Mouse (Mus musculus) lung, postnatal 14 days (tissue): ENCODE measurements around the gene Pik3cd.
"Not testable (repeated sequence)": the region's sequence is repeated elsewhere in the genome, so short reads cannot be mapped to it uniquely, and the experiment has no call there.

ENCODE experiments used
- DNase-seq: peaks from one replicate; pipeline ENCODE4 v3.0.0; 2021

Pik3cd gene

DNA sequence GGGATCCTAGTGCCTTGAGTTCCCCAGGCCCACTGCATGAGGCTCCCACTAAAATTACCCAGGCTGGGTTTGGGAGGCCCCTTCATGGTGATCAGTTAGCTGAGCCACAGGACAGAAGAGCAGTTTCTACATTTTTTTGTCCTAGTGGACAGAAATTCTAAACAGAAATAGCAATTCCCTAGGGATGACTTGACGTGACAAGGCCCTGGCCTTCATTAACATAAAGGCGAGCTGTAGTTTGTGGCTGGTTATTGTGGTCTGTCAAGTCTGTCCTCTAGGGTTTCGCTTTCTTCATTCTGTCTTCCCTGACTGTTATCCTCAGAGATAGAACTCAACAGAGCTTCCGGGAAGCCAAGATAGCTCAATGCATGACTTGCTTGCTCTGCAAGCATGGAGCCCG, 60.4 kb downstream of the Pik3cd start:
- no peak for DNase-seq

DNA sequence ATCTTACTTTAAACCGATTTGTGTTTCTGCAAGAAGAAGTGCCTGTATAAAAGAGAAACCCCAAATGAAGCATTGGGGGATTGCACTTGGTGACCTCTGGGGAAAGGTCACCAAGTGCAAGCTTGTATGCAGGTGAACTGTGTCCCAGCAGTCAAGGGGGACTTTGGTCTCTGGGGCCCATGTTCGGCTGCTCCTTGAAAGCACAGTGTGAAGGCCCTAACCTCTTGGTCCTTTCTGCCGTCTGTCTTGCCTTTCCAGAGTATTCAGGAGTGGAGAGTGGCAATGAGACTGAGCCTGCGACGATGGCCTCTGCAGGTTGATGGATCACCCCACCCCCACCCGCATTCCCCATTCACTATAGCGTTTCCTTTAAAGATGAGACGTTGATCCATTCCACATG, 61.0 kb downstream of the Pik3cd start:
- DNase-seq, result no peak

DNA sequence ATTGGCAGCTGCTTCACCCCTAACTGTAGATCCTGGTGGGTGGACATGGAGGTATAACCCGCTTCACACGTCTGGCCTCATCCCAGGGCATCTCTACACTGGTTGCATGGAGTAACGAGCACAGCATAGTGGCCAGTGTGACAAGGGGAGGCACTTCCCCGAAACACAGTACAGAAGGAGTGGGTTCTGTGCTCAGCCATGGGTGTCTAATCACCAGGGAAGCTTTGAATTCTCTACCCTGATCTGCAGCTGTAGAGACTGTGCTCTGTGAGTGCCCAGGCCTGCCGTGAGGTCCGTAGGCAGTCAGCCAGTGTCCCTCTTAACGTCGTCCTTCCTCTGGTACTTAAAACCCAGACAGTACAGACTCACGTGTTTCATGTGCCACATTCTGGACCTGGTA, 61.5 kb downstream of the Pik3cd start:
- DNase-seq, result no peak

DNA sequence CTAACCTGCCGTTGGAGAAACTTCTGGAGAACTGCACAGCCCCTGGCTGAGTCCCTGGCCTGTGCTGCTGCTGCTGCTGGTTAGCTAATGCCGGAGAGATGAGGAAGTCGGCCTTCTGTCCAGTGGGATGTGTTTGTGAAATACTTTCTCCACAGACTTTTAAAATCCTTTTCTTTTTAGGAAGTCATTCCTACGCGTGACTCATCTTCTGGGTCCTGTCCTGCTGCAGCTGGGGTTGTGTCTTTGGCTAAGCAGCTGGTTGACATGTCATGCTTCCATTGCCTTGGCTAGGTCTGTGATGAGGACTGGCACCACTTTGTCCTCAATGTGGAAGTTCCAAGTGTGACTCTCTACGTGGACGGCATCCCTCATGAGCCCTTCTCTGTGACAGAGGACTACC, 64.4 kb downstream of the Pik3cd start:
- DNase-seq, result no peak

DNA sequence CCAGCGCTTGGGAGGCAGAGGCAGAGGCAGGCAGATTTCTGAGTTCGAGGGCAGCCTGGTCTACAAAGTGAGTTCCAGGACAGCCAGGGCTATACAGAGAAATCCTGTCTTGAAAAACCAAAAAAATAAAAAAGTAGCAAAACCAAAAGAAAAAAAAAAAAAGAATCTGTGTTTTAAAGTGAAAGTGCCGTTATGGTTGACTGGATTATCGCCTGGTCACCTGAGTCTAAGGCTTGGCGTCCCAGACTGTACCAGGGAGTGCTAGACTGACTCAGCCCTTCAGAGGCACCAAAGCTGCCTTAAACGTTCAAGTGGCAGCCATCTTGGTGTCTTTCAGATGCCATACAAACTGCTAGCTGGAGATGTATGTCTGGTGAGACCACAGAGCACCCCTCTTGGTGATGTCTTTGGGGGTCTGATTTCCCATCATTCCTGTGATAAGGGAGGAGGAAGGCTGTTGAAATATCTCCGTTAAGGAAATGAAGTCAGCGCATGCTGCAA, 66.4 kb downstream of the Pik3cd start:
- no peak for DNase-seq

DNA sequence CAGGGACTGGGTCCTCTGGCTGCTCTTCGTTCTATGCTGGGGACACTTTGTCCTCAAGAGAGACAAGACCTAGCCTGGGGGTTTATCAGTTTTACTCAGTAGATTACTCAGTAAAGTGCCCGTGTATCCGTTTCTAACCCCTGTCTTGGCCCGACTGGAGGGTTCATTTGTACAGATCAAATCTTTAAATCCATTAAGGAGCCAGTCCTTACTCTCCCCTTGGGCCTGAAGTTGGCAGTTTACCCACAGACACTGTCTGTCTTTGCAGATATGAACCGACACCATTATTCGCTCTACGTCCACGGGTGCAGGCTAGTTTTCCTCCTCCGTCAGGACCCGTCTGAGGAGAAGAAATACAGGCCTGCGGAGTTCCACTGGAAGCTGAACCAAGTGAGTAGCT, 67.4 kb downstream of the Pik3cd start:
- DNase-seq, result no peak

DNA sequence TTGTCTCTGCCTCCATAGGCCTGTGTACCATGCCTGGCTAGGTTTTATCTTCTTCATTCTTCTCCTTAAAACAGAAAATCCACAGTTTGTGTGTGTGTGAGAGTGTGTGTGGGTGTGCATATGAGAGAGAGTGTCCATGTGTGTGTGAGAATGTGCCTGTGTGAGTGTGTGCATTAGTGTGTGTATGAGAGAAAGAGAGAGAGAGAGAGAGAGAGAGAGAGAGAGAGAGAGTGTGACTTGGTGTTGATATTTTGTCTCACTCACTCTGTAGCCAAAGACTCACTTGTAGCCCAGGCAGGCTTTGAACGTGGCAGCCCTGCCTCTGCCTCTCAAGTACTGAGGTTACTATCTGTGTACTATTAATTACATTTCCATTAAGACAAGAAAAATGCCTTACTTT, 68.2 kb downstream of the Pik3cd start:
- DNase-seq, result no peak

DNA sequence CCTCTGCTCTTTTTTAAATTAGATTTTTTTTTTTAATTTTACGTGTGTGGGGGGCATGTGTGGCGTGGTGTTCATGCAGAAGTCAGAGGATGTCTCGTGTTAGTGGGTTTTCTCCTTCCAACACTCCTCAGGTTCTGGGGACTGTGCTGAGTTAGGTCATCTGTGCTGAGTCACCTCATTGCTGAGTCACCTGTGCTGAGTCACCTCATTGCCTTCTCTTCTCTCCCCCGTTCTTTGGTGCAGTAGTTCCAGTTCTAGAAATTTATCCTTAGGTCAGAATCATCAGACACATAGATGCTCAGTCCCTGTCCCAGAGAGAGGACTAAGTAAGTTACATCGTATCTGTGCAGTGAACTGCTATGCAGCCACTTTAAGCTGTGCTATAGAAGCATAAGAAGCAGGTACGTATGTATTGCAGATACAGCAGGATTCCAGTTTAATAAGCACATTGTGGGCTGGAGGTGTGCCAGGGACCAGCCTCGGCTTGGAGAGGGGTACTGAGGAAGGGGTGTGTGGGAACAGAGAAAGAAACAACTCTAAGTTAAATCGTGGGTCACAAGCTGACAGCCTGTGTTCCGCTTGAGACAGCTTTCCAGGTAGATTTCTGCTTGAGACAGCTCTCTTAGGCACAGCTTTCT, 69.6 kb downstream of the Pik3cd start:
- DNase-seq, result no peak

DNA sequence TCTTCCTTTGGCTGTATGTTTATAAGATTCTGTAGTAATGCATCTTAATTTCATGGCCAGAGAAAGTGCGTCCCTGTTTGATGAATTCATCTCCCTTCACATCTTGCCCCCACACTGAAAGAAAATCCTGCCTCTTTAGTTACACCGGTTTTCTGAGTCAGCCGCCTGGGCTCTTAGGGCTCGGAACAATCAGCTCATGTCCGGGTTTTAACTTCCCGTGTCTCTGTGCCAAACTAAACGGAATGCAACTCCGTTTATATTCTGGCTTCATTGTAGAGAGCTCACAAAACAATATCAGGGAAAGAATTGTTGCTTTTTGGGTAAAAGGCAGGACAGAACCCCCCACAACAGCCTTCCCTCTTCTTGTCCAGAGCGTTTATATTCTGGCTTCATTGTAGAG, 73.6 kb downstream of the Pik3cd start:
- DNase-seq, result no peak

DNA sequence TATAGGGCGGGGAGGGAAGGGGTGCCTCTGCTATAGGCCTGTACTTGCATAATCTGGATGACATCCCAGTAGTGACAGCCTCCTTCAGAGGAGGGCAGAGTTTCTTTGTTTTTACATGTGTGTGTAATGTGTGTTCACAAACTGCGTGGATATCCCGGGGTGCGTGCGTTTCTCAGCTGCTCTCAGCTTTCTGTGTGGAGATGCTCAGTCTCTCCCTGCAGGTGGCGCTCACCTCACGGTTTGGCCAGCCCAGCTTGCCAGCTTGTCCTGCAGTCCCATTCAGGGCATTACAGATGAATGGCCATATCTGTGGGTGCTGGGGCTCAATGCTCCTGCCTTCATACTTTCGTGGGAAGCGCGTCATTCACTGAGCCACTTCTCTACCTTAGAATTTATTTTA, 74.0 kb downstream of the Pik3cd start:
- DNase-seq, result peak; percentile 63

DNA sequence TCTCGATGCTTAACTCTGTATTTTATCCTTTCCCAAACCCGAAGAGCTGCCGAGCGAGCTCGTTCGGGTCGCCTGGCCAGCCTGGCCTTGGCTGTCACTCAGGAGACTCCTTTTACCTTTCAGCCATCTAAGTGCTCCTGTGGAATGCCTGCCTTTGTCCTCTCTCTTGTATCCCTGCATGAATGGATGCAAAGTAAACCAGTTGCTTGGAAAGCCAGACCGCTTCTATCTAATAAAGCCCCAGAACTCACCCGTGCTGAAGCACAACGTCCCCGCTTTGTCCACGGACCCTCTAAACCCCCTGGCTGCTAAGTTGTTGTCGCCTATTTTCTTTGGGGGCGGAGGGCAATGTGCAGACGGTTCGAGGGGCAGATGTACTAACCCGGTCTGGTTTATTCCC, 75.6 kb downstream of the Pik3cd start:
- no peak for DNase-seq

DNA sequence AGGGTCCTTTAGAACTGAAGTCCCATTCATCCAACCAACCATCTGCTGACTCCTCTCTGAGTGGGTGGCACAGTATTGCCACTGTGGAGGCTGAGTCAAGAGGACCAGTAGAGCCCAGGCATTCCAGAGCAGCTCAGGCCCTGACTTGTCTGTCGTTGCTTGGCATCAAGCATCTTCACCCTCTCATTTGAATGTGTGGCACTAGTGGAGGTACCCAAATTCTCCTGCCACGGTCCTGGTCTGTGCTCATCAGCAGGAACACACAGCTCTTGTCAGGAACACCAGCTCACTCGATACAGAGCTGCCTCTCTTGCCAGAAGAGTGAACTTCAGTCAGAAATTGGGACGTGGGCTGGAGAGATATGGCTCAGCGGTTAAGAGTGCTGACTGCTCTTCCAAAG, 78.7 kb downstream of the Pik3cd start:
- no peak for DNase-seq

DNA sequence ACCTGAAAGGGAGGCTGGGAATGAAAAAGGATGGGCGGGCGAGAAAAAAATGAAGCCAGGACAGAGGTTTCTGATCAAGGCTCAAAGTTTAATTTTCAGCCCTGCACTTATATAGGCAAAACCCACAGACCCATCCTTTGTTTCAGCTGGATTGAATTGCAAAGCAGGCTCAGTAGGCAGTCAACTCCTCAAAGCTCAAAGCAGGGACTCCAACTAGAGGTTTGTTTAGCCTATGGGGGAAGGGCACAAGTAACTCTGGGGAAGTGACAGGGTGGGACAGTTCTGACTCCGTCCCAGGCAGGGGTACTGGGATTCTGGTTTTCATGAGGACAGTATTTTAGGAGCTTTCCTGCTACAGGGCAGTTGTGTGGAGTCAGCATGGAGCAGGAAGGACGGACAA, 81.1 kb downstream of the Pik3cd start:
- DNase-seq, result no peak

DNA sequence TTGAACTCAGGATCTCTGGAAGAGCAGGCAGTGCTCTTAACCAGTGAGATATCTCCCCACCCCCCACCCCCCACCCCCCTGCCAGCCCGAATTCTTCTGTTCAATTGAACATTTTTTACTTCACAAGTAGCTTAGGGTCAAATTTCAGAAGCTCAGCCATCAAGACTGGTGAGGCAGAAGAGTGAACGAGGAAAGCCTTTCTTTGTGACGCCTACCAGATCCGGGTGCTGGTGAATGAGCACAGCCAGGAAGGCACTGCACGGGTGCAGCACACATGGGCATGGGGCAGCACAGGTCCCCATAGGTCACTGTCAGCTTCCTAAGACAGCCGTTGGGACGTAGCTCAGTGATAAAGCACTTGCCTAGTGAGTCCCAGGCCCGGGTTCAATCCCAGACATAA, 82.4 kb downstream of the Pik3cd start:
- no peak for DNase-seq

DNA sequence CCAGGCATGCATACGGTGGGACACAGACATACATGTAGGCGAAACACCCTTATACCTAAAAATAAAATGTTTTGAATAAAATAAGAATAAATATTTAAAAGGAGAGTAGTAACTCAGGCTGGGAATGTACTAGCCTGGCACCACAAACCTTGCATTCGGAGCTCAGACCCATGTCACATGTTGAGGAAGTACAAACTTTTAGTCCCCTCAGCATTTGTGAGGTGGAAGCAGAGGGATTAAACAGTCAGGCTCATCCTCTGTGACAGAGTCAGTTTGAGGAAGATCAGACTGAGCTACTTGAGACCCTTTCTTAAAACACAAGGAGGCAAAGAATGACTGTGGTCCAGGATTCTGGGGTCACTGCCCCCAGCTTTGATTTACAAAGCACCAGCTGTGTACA, 85.4 kb downstream of the Pik3cd start:
- DNase-seq, result not testable (repeated sequence)

DNA sequence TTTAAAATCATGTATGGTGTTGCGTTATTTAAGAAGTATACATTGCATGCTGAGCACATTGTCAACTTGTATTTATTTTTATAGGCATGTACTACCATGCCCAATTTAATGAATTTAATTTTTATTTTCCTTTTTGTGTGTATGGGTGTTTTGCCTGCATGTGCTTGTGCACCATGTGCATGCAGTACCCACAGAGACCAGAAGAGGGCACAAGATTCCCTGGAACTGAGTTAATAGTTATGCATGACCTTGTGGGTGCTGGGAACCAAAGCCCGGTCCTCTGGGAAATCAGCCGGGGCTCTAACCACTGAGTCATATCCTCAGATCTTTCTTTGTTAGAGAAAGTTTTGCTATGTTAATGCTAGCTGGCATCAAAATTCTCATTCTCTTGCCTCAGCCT, 87.5 kb downstream of the Pik3cd start:
- DNase-seq, result no peak

DNA sequence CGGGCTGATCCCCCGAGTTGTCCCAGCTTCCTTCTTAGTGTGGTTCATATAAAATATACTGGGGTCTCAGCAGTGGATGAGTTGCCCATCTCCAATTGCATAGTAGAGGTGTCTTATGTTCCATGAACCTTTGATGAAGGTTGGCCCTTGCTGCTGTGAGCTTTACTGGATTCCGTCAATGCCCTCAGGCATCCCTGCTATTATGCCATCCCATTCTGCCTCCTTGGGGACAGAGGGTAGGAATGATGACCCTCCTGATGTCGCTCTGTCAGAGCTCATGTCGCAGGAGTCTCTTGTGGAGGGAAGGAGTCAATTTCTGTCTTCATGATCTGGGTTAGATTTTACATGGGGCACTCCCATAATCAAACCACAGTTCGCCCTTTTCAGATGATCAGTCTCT, 88.9 kb downstream of the Pik3cd start:
- not testable (repeated sequence) for DNase-seq

DNA sequence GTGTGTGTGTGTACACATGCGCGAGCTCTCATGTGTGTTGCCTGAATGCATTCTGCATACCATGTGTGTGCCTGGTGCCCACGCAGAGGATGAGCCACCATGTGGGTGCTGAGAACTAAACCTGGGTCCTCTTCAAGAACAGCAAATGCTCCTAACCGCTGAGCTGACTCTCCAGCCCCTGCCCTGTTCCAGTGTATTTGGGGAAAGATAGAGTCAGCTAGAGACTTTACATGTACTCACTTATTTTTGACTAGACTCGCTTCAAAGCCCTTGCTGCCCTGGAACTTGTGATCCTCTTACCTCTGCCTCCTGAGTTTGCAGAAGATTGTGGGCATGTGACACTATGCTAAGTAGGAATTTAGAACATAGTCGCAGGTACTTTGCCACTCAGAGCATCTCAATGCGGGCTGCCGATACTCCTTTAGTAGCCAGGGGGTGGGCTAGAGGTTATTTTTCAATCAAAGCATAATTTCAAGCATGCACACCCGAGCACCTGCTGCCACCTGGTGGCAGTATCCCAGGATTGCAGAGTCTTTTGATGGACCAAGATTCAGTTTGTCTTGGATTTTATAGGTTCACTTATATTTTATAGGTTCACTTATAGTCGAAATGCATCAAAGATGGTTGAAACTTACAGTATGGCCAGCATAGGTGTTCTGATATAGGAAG, 90.9 kb downstream of the Pik3cd start:
- peak; percentile 64 for DNase-seq

DNA sequence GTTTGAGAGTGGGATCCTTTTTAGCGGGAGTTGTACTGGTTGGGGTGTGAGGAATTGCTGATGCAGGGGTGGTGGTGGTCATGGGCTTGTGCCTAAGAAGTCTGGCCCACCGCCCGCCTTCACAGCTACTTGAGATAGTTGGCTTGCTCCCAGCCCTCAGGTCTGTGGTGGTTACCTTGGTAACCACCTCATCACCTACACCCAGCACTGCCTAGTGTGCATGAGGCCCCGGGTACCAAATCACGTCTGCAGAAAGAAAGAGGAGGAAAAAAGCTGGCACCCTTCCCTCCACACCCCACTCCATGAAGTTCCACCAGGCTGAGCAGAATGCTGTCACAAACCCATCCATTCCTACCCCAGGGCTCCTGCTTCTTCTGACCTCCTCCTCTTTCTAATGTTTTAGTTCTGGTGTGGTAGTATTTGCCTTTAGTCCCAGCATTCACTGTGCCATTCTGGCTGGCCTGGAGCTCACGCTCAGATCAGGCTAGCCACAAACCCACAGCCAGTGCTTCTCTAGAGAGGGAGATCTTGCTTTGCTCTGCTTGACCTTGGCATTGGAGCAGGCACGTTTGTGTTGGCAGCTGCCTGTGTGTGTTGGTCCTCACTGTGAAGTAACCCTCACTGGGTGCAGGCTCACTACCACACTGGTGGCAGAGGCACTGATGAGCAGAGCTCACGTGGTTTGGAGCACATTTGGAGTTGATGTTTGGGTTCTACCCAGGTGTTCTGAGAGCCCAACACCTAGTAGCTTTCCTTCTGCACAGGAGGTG, 92.9 kb downstream of the Pik3cd start:
- no peak for DNase-seq

DNA sequence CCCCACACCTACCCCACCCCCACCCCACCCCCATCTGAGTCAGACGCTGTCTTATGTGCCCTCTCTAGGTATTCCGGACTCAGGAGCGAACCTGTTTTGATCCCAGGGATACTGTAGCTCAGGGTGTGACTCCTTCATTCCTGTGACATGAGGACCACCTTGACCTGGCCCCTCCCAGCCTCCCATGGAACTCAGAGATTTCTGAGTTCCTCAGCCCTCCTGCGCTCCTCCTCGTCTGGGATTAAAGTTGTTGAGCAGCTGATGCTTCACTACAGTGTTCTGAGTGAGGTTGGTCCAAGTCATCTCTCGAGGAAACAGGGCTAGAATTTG, 94.1 kb downstream of the Pik3cd start:
- DNase-seq, result no peak

DNA sequence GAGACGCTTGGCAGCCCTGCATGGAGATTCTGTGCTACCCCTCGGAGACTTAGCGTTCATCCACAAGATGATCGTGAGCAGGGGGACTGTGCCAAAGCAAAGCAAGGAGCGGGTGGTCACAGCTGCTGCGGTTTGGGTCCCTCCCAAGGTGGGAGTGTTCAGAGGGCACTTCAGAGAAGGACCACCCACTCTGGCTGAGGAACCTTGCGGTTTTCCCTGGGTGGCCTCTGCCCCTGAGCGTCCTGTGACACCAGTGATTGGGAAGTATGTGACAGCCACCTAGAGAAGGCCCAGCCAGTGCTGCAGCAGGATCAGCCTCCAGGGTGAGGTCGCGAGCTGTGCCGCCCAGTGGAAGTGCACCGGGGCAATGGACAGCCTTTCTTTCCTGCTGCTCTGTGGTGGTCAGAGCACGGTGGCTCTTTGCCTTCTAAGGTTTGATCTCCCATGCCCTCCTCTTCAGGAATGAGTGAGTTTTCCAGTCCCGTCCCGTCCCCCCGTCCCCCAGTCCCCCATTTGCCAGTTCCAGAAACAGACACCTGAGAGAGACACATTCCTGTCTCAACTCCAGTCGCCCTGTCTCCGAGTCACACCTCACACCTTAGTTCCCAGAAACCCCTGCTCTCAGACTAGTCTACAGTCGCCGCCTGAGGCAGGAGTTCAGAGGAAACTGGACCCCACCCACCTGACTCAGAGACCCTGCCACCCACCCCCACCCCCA, 94.6 kb downstream of the Pik3cd start:
- peak; percentile 20 for DNase-seq

DNA sequence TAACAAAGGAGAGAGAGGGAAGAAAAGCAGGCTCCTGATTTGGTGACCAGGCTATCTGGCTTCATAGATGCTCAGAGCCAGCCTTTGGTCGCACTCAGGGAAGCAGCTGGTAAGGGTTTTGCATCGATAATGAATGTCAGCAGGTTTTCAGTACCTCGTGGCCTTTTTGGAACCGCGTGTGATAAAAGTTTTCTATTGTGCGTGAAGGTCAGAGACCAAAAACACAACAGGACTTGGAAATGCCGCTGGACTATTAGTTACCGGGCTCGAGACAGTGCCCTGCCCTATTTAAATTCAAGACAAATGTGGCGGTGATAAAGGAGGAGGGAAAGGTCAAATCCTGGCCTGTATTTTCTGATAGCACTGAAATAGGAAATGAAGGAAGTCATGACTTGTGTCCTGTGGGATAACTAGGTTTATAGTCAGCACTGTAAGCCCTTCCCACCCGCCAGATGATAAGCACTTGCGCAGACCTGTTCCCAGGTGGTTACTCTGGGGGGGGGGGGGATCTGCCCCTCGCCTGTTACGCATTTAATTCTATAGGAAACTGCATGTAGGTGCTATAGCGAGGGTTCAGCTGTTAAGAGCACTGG, 95.5 kb downstream of the Pik3cd start:
- no peak for DNase-seq

DNA sequence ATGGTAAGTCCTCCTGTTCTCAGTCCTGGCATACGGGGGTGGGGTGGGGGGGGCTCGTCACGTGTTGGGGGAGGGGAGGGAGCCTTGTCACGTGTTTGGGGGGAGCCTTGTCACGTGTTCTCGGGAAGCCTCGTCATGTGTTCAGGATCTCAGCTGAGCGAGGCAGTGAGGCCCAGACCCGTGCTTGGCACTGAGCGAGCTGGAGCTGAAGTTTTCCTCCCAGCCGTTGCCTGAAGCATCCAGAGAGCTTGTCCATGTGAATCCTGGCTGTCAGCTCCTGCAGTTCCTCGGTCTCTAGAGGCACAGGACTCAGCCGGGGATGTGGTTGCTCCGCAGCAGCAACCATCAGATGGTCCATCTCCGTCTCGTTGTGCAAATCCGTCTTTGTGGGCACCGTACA, 96.3 kb downstream of the Pik3cd start:
- DNase-seq, result no peak
